Mouse (Mus musculus) left cerebral cortex, postnatal 4 days (tissue): ENCODE measurements at regions not wholly inside any gene's neighbourhood (a gene's known extent, or its start where the extent isn't known, plus 50 kb on each side); places are given as distances from the start of the nearest gene placed in this dataset.

ENCODE experiments used
- DNase-seq: peaks from one replicate; pipeline ENCODE4 v3.0.0-alpha.2; 2022
- intact Hi-C: fragments of 180-260 bp; cut with DNase I; formaldehyde crosslinking; loops from one replicate; pipeline ENCODE4 v1.15.1; 2025

DNA sequence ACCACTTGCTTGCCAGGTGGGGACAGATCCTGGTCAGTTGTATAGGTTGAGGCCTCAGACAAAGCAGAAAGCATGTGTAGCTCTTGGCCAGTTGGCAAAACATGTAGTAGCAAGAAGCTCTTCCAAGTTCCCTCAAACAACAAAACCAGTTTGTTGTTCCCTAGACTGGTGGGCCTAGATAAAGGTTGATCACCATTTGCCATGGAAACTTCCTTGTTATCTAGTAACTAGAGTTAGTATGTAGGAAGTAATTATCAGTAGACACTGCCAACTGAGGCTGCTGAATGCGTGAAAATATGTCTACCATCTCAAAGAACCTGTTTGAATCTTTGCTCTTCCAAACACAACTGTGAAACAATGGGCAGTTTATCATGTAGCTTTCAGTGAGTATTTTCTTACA lies 1098.7 kb downstream of the Pcdh18 start:
- intact Hi-C loops: no loop called here
- DNase-seq: no peak

GRCm38 (mm10) chr3:48655084-48655483 lies 1102.0 kb downstream of the Pcdh18 start:
- intact Hi-C loops: no loop called here
- DNase-seq: no peak

DNA sequence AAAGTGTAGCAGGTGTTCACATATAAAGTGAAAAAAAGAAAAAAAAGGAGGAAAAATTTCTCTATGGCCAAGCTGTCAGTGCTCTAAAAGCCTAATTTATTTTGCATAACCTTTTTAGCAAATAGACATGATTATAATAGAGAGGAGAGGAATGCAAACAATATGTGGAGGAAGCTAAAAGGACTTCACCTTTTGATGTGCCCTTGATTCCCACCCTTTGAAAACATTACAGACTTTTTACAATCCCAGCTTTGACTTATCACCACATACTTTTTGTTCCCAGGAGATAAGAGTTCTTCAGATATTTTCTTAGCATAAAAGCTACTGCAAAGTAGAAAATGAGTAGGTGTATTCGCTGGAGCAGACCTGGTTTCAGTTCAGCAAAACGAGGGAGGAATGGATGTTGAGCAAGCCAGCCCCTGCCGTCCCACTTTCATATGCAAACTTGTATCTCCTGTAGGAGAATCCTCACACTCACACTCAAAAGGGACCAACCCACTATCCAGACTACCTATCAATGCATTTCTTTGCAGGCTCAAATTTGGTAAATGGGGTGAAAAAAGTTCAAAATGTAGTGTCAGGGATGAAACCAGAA lies 1125.1 kb downstream of the Pcdh18 start:
- intact Hi-C loops: no loop called here
- DNase-seq: no peak

DNA sequence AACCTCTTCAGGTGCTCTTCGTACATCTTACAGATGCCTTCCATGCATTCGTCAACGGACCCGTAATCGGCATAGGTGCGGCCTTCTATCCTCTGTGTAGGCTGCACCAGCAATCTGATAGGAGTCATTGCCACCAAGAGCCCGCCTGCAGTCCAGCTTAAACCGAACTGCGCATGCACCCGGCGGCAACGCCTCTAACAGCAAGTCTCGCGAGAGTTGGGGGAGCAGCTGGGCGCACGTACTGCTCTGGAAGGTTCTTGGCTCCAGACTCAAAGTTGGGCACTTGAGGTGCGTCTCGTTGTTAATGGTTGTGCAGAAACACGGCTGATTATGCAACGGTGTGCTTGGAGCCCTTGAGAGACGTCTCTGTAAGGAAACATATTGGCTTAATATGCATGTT lies 1148.2 kb downstream of the Pcdh18 start:
- no peak for DNase-seq
- intact Hi-C loops: no loop called here

DNA sequence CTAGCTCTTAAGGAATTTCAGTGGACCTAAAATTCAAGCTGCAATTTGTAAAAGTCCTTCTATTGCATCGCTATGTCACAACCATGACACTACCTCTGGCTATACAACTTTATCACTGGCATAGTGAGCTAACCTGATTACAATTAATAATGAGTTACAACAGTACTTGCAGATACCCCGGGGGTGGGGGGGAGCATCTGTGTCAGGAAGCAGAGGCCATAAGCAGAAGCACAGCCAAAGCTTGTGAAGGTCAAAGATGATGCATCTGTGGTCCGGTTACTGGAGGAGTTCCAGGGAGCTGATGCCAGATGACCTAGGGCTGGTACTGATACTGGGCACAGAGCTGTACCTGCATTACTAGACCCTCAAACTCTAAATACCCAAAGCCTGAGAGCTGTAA lies 1152.3 kb downstream of the Pcdh18 start:
- intact Hi-C loops: no loop called here
- DNase-seq: peak; percentile 51

DNA sequence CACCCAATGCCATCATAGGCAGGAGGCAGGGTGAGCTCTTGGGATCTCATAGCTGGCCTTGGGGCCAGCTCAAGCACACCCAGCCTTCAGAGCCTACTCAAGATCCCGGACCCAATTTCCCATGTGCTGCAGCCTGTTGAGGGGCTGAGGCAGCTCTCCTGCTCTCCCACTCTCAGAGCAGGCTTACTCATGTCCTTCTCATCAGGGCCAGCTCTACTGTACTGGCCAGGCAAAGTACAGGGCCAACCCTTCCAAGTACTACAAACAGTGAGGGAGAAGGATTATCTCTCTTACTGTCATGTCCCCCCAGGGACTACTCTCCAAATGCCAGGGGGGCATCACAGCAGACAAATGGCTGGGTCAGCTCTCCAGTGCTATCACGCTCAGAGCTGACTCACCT lies 1169.8 kb downstream of the Pcdh18 start:
- DNase-seq: no peak
- intact Hi-C loops: no loop called here

DNA sequence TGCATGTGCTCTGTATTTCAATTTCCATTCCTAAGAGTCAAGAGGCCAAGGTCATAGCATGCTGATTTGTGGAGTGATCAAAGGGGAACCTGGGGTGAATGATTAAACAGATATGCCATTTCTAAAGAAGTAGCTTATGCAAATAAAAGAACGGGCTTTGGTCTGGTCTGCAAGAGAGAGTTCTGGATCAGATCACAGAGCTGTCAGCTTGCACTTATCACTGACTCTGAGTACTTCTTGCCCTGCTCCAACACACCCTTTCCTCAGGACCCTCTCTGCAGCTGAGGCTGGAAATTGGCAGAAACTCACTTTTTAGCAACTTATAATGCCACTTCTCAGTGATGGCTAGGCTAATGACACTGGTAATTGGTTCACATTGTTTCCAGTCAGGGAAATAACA lies 1171.0 kb downstream of the Pcdh18 start:
- intact Hi-C loops: no loop called here

GRCm38 (mm10) chr3:48584340-48584739 lies 1172.8 kb downstream of the Pcdh18 start:
- intact Hi-C loops: no loop called here
- DNase-seq: no peak

More for the DNA sequence above, 1171.0 kb downstream of the Pcdh18 start:
- no peak for DNase-seq

DNA sequence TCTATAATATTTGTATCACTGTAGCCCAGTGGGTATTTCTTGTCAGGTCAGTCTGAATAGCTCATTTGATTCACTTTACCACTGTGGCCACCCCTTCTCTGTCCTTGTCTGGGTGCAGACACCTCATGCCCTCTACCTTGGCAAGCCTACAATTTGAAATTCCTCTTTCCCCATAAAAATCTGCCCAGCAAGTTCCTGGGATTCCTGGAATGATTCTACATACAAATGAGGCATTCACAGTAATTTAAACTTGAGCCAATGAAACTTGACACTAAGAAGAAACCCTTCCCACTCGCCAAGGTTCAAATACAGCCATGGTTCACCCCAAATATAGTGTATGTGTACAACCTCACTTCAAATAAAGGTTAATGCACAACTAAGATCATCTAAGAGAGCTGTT lies 1174.6 kb downstream of the Pcdh18 start:
- intact Hi-C loops: no loop called here
- DNase-seq: no peak

DNA sequence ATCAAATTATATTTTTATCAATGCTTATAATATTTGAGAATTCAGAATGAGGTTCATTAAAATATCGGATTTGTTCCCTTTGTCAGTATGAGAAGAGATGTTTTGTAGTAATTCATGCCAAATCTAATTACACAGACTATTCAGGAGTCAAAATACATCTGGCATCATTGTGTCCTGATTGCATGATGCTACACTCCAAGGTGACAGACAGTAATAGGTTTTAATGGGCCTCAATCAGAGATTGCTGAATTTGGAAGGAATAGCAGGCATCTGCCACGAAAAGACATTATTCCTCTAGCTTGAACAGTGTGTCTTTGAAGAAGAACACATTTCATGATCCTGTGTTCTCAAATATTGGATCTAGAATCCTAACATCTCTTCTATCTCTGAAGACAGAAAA lies 1177.2 kb downstream of the Pcdh18 start:
- intact Hi-C loops: no loop called here
- no peak for DNase-seq

GRCm38 (mm10) chr3:48579229-48579628 lies 1177.9 kb downstream of the Pcdh18 start:
- DNase-seq: no peak
- intact Hi-C loops: no loop called here

GRCm38 (mm10) chr3:48546669-48547068 lies 1210.5 kb downstream of the Pcdh18 start:
- DNase-seq: no peak
- intact Hi-C loops: no loop called here

- DNase-seq: no peak
- intact Hi-C loops: no loop called here
These were observed 1242.1 kb downstream of the Pcdh18 start for GRCm38 (mm10) chr3:48515009-48515408.

DNA sequence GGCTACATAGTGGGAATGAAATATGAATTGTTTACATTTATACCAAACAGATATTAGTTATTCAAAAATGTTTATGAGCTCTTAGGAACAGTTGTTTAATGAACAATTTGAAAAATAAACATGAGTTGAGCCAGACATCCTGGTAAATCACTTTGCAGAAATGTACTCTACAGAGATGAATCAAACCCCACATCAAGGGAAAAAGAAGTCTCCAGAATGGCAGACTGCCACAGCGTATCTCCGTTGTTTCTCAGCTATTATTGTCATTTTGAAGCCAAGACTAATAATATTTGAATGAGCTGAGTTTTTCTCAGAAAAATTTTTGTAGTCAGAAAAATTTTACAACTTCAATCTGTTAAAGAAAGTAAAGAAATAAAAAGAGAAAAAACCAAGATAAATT lies 1253.1 kb downstream of the Pcdh18 start:
- intact Hi-C loops: no loop called here
- DNase-seq: no peak

DNA sequence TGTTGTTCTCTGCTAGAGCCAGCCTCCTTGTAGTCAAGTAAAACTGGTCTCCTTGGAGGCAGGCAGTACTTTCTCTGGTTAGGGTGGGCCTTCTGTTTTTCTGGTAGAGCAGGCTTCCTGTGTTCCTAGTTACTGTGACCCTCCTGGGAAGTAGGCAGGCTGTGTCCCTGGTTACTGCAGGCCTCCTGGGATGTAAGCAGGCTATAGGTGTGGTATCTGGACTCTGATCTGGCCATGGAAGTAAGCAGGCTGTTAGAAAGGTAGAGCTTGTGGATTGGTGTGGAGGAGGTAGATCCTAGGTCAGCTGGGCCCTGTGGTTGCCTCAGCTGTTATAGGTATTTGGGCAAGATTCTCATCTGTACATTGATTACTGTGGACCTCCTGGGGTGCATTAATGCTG lies 1292.4 kb downstream of the Pcdh18 start:
- intact Hi-C loops: no loop called here
- DNase-seq: no peak

- intact Hi-C loops: no loop called here
- no peak for DNase-seq
These were observed 1315.2 kb downstream of the Pcdh18 start for GRCm38 (mm10) chr3:48441938-48442337.

DNA sequence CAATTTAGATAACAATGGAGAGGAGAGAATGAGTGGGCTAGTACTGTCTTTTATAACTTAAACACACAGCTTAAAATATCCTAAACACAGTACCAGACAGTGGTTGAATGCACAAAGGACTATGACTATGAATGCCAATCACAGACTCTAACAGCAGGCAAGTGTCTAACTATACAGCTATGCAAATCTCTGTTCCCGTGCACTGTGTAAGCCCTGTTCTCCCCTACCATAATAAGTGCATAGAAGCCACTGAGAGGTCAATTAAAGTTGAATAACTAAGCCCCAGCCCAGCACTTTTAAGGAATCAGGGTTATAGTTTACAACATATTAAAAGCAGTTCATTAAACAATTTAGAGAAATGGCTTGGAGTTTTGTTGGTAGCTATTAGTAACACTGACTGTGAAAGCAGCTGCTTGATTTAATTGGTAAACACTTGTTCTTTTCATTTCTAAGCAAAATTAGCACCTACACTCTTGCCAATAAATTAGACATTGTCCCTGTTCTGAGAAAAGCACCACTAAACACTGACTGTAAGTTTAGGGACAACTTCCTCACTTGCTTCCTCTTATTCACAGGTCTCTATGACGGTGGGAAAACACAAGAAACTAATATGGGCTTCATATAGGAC lies 1327.6 kb downstream of the Pcdh18 start:
- no peak for DNase-seq
- intact Hi-C loops: no loop called here

GRCm38 (mm10) chr3:48389862-48390261 lies 1367.3 kb downstream of the Pcdh18 start:
- DNase-seq: no peak
- intact Hi-C loops: no loop called here
